Mouse (Mus musculus) megakaryocyte, embryonic 14.5 days (primary cell): ENCODE results near the gene Dll1. TPM values are rescaled to one million over a fixed set of nuclear protein-coding genes. Genes with fewer than 3 reads are reported as not detected.

Source experiments
- H3K27me3 ChIP-seq: replicated peaks from 2 replicates; pipeline ENCODE3; 2012; ENCODE audit warnings: inconsistent platforms
- H3K36me3 ChIP-seq: replicated peaks from 2 replicates; pipeline ENCODE3; 2012; ENCODE audit warnings: low read length, inconsistent platforms, mixed read lengths
- H3K4me1 ChIP-seq: 2 replicates; pipeline ENCODE4 v1.6.1; 2012; ENCODE audit warnings: inconsistent platforms
- H3K4me3 ChIP-seq: replicated peaks from 2 replicates; pipeline ENCODE3; 2012; ENCODE audit warnings: moderate library complexity, mild to moderate bottlenecking, inconsistent platforms
- H3K9me3 ChIP-seq: 2 replicates; pipeline ENCODE4 v1.6.1; 2012; ENCODE audit warnings: inconsistent platforms
- FLI1 ChIP-seq: IDR thresholded peaks from 2 replicates; pipeline ENCODE4 v1.6.1; 2012; ENCODE audit warnings: low read length, inconsistent platforms, mixed read lengths
- GATA1 ChIP-seq: IDR thresholded peaks from 3 replicates; pipeline ENCODE4 v1.6.1; 2012; ENCODE audit warnings: mixed read lengths, low read length, inconsistent platforms, borderline replicate concordance
- polyA plus RNA-seq: library from polyadenylated mRNA; stranded (reverse); fragments of >175 nt; gene quantifications from 2 replicates; pipeline ENCODE4 v1.2.3, GENCODE M21; 2012; ENCODE audit warnings: low replicate concordance; ENCODE audit not compliant: insufficient read depth

The Dll1 gene
- polyA plus RNA-seq, 1 experiment: 0.22 TPM

GRCm38 (mm10) chr17:15343071-15343822 is 33.4 kb downstream of the Dll1 start:
- TF ChIP-seq GATA1 (no peak), FLI1 (no peak)
- no peaks in the 10 kb centered on the region for H3K4me1 ChIP-seq
- H3K4me3 ChIP-seq: no peak overlapping the region
- peaks cover 5% of the 10 kb centered on the region; the same call in 1 of the 2 replicates for H3K9me3 ChIP-seq
- peaks cover 20% of the 10 kb centered on the region for H3K27me3 ChIP-seq
- H3K36me3 ChIP-seq: no peaks in the 10 kb centered on the region

- no peak for TF ChIP-seq FLI1
- no peak for TF ChIP-seq GATA1
Measured at GRCm38 (mm10) chr17:15337906-15338305, 38.8 kb downstream of the Dll1 start.

GRCm38 (mm10) chr17:15329740-15330318 is 46.8 kb downstream of the Dll1 start:
- Histone ChIP-seq H3K9me3 (no peaks in the 10 kb centered on the region), H3K27me3 (peaks cover 35% of the 10 kb centered on the region), H3K4me1 (peaks cover 14% of the 10 kb centered on the region), H3K4me3 (no peak overlapping the region), H3K36me3 (no peaks in the 10 kb centered on the region)
- TF ChIP-seq FLI1 (no peak), GATA1 (no peak)

More at GRCm38 (mm10) chr17:15337906-15338305, 38.8 kb downstream of the Dll1 start:
- 0 out of 2 replicates have a peak, but pooled peaks cover 3% of the 10 kb centered on the region for H3K9me3 ChIP-seq
- no peak overlapping the region for H3K4me3 ChIP-seq
- H3K4me1 ChIP-seq: no peaks in the 10 kb centered on the region
- H3K36me3 ChIP-seq: no peaks in the 10 kb centered on the region
- peaks cover 15% of the 10 kb centered on the region for H3K27me3 ChIP-seq

GRCm38 (mm10) chr17:15327106-15327505 is 49.6 kb downstream of the Dll1 start:
- Histone ChIP-seq H3K36me3 (no peaks in the 10 kb centered on the region), H3K9me3 (no peaks in the 10 kb centered on the region), H3K27me3 (peaks cover 38% of the 10 kb centered on the region), H3K4me1 (peaks cover 14% of the 10 kb centered on the region), H3K4me3 (no peak overlapping the region)
- TF ChIP-seq GATA1 (no peak), FLI1 (no peak)

- Histone ChIP-seq H3K36me3 (no peaks in the 10 kb centered on the region), H3K27me3 (peaks cover 36% of the 10 kb centered on the region), H3K9me3 (no peaks in the 10 kb centered on the region), H3K4me1 (peaks cover 14% of the 10 kb centered on the region), H3K4me3 (no peak overlapping the region)
- TF ChIP-seq FLI1 (no peak), GATA1 (no peak)
Measured at GRCm38 (mm10) chr17:15325976-15326842, 50.5 kb downstream of the Dll1 start.

- TF ChIP-seq GATA1: no peak
- TF ChIP-seq FLI1: no peak
- H3K4me3 ChIP-seq: no peak overlapping the region
- no peaks in the 10 kb centered on the region for H3K9me3 ChIP-seq
- peaks cover 13% of the 10 kb centered on the region for H3K4me1 ChIP-seq
- H3K36me3 ChIP-seq: no peaks in the 10 kb centered on the region
- peaks cover 25% of the 10 kb centered on the region for H3K27me3 ChIP-seq
Measured at GRCm38 (mm10) chr17:15323191-15323834, 53.4 kb downstream of the Dll1 start.

Other genes with a start within 250 kb of the Dll1 start
- gene Fam120b, start 19.3 kb upstream of the Dll1 start, polyA plus RNA-seq: 1.4 and 1.5 TPM in 2 replicates
- 9.4 and 35.6 TPM in 2 replicates for gene Psmb1, start 122.9 kb upstream of the Dll1 start, polyA plus RNA-seq
- 0.92 and 1.4 TPM in 2 replicates for gene Tbp, start 123.0 kb upstream of the Dll1 start, polyA plus RNA-seq
- 33.3 and 52.6 TPM in 2 replicates for gene Pdcd2, start 150.4 kb upstream of the Dll1 start, polyA plus RNA-seq
- gene Prdm9, start 187.5 kb upstream of the Dll1 start, polyA plus RNA-seq: 0.18 TPM in 1 of 2 replicates, not detected in the other